Mouse (Mus musculus) neural tube, embryonic 11.5 days (tissue): ENCODE measurements at regions not wholly inside any gene's neighbourhood (a gene's known extent, or its start where the extent isn't known, plus 50 kb on each side); places are given as distances from the start of the nearest gene placed in this dataset.

ENCODE experiments used
- ATAC-seq: fragments of 200-750 bp; cut with Nextera tagmentation; 2 replicates; pipeline ENCODE4 v1.8.0; 2017; ENCODE audit warnings: moderate number of reproducible peaks, mild to moderate bottlenecking, moderate TSS enrichment, moderate library complexity; ENCODE audit not compliant: insufficient read depth, low FRiP score, low TSS enrichment
- DNase-seq: peaks from one replicate; pipeline ENCODE4 v3.0.0-alpha.2; 2015; ENCODE audit warnings: low spot score
- H3K27ac ChIP-seq: fragments of 300-500 bp; sonication (generic); 2 replicates; pipeline ENCODE4 v1.5.1; 2014; ENCODE audit warnings: low read depth, mild to moderate bottlenecking, low read length
- H3K27me3 ChIP-seq: fragments of 300-500 bp; sonication (generic); 2 replicates; pipeline ENCODE4 v1.6.1; 2014; ENCODE audit warnings: mild to moderate bottlenecking, low read length, mixed read lengths; ENCODE audit not compliant: control insufficient read depth, insufficient read depth
- H3K36me3 ChIP-seq: fragments of 300-500 bp; sonication (generic); 2 replicates; pipeline ENCODE4 v1.6.1; 2014; ENCODE audit warnings: mild to moderate bottlenecking, low read length, moderate library complexity, mixed read lengths; ENCODE audit not compliant: control insufficient read depth, insufficient read depth
- H3K4me1 ChIP-seq: fragments of 300-500 bp; sonication (generic); 2 replicates; pipeline ENCODE4 v1.6.1; 2014; ENCODE audit warnings: low read length, mixed read lengths; ENCODE audit not compliant: control insufficient read depth, insufficient read depth
- H3K4me2 ChIP-seq: fragments of 300-500 bp; sonication (generic); 2 replicates; pipeline ENCODE4 v1.6.1; 2014; ENCODE audit warnings: low read depth, mild to moderate bottlenecking, moderate library complexity
- H3K4me3 ChIP-seq: fragments of 300-500 bp; sonication (generic); 2 replicates; pipeline ENCODE4 v1.5.1; 2014; ENCODE audit warnings: low read depth, low read length
- H3K9ac ChIP-seq: fragments of 300-500 bp; sonication (generic); 2 replicates; pipeline ENCODE4 v1.6.1; 2014; ENCODE audit warnings: mild to moderate bottlenecking, low read length
- H3K9me3 ChIP-seq: fragments of 300-500 bp; sonication (generic); 2 replicates; pipeline ENCODE4 v1.6.1; 2016; ENCODE audit warnings: low read length; ENCODE audit not compliant: control insufficient read depth
- WGBS: fragments of 180-500 bp; shearing (Covaris S2); extraction: QIAGEN DNeasy Blood & Tissue Kit; methylation state at CpG from one replicate; pipeline ENCODE4 v1.1.7; 2014; 5-methylcytosine and 5-hydroxymethylcytosine counted together

DNA sequence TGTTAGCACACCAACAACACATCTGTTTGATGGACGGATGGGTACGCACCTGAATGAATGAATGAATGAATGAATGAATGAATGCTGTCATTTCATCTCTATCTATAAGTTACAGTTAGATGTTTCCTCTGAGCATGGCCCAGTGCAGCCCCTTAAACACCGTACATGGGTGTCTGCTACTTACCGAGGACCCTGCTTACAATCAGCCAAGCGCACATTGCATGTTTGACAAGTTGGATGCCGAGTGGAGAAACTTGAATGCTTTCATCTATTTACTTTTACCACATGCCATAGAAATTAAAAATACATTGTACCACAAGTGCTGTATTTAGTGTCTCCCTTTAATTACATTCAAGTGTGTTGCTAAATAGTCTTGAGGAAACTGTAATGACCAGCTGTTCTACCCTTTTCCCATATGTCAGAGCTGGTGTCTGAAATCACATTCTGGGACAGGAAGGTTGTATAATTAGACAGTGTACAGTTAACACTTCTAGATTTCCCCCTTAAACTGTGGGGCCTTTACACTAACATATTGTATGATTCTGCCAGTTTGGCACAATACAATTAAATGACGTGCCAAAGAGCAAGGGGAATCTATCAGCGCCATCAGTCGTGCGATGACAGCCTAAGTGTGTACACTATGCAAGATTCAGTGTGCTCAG is 127.3 kb upstream of the Prox1 start:
- H3K36me3 ChIP-seq = no peaks in the 10 kb centered on the region
- H3K27ac ChIP-seq = no peak overlapping the region
- H3K4me2 ChIP-seq = no peak overlapping the region
- no peaks in the 10 kb centered on the region for H3K27me3 ChIP-seq
- H3K4me3 ChIP-seq = no peak overlapping the region
- no peaks in the 10 kb centered on the region for H3K4me1 ChIP-seq
- H3K9ac ChIP-seq = no peak overlapping the region
- no peak for DNase-seq
- 92% methylated on average over 10 of the region's 10 CpGs for WGBS
- H3K9me3 ChIP-seq = no peaks in the 10 kb centered on the region
- no peak for ATAC-seq

DNA sequence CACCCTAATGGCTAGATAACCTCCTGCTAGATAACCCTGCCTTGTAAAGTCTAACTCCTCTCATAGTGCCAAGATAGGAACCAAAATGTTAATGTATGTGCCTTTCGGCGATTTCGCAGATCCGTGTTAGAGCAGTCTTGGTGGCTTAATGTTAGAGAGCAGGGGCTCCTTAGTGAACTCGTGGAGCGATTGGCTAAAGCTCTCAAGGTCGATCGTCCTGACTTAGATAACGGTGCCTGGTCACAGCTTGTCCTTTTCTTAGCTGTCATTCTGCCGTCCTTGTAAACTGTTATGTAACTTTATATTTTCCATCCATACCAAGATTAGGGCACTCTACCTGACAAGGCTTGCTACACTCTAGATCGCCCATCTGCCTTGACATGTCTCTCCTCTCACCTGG is 119.5 kb upstream of the Prox1 start:
- ATAC-seq (no peak), DNase-seq (no peak)
- Histone ChIP-seq H3K4me2 (no peak overlapping the region), H3K9me3 (no peaks in the 10 kb centered on the region), H3K27me3 (no peaks in the 10 kb centered on the region), H3K4me1 (no peaks in the 10 kb centered on the region), H3K27ac (no peak overlapping the region), H3K36me3 (no peaks in the 10 kb centered on the region), H3K4me3 (no peak overlapping the region), H3K9ac (no peak overlapping the region)
- whole genome bisulfite sequencing = 94% methylated on average over 11 of the region's 11 CpGs

DNA sequence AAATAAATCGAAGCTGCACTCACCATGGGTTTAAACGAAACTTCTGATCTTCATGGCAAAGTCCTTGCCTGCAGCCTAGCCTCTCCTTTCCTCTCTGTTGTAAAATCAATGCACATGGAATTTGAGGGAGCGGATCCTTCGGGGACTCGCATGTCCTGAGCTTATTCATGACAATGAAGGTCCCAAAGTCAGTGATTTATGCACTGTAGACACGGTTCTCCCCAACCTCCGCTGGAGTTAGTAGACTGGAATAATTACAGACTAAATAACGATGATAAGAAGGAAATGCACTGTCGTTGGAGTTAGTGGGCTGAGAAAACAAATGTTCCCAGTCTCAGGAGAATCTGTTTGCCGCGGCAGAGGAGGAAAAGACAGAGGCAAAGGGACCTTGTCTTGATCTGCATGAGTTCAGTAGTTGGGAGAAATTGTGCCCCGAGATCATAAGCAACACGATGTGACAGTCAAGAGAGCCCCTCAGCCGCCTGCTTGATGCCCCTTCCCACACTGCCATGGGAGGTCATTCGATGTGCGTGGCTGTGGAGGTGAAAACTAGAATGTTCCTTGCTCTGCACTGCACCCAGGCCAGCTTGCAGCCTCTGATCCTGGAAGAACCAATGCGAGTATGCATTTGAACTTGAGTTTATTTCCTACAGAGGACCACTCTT is 116.1 kb upstream of the Prox1 start:
- Histone ChIP-seq H3K4me2 (no peak overlapping the region), H3K4me1 (no peaks in the 10 kb centered on the region), H3K27ac (no peak overlapping the region), H3K4me3 (no peak overlapping the region), H3K36me3 (no peaks in the 10 kb centered on the region), H3K9me3 (no peaks in the 10 kb centered on the region), H3K9ac (no peak overlapping the region), H3K27me3 (no peaks in the 10 kb centered on the region)
- DNase-seq (no peak), ATAC-seq (no peak)
- WGBS = 67% methylated on average over 17 of the region's 17 CpGs

DNA sequence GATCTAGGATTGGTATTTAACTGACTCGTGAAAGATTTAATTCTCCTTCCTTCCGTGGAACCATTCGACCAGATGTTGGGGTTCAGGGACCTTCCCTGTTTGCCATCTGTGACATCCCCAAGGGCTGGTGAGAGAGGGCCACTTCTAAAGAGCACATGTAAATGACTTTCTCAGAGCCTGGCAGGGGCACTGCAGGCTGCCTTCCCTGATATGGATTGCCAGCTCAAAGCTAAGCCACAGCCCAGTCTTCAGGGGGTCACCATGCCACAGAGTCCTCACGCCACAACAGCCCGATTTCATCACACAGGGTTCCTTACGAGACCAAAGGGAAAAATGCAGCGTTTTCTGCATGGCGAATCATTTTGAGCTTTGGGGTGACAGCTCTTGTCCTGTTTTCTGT is 115.1 kb upstream of the Prox1 start:
- no peak overlapping the region for H3K4me3 ChIP-seq
- no peak for DNase-seq
- no peaks in the 10 kb centered on the region for H3K27me3 ChIP-seq
- no peaks in the 10 kb centered on the region for H3K9me3 ChIP-seq
- no peak for ATAC-seq
- no peaks in the 10 kb centered on the region for H3K4me1 ChIP-seq
- no peak overlapping the region for H3K9ac ChIP-seq
- WGBS = 78% methylated on average over 8 of the region's 8 CpGs
- no peak overlapping the region for H3K4me2 ChIP-seq
- H3K27ac ChIP-seq = no peak overlapping the region
- no peaks in the 10 kb centered on the region for H3K36me3 ChIP-seq

DNA sequence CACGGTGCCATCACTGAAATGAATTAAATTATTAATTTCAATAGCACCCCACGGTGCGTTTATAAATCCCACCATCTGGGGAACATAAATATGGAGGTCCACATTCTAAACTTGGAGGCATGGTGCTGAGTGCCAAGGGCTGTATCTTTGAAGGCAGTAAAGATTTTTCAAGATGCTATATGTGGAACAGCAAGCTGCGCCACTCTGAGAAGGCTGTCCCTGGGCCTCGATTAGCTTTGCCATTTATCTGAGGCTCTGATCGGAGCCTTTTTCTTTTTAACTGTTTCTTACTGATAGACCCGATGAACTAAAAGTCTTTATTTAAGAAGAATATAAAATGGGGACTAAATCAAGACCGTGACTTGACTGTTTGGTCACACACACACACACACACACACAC is 114.5 kb upstream of the Prox1 start:
- Histone ChIP-seq H3K4me1 (no peaks in the 10 kb centered on the region), H3K4me2 (no peak overlapping the region)
- no peak for ATAC-seq

DNA sequence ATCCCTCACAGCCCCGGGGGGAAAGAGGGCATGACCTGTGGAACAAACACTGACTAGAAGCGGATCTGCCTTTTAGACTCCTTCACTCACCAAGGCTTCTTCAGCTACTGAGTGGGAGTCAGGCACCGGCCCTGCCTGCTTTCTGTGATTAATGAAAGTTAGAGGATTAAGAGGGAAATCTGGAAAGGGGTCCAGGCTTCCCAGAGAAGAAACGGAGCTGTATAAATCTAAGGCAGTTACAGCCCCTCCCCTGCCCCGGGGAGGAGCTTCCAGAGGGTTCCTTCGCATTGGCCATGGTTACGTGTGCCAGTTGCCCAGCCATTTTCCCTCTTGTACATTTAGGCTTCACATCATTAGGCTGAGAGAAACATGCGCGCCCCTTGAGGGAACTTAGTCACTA is 113.6 kb upstream of the Prox1 start:
- WGBS = 79% methylated on average over 9 of the region's 9 CpGs
- no peaks in the 10 kb centered on the region for H3K36me3 ChIP-seq
- H3K9ac ChIP-seq = no peak overlapping the region
- DNase-seq (no peak), ATAC-seq (no peak)
- no peak overlapping the region for H3K27ac ChIP-seq
- H3K9me3 ChIP-seq = no peaks in the 10 kb centered on the region
- no peaks in the 10 kb centered on the region for H3K27me3 ChIP-seq
- no peak overlapping the region for H3K4me2 ChIP-seq
- no peak overlapping the region for H3K4me3 ChIP-seq
- no peaks in the 10 kb centered on the region for H3K4me1 ChIP-seq

More for the DNA sequence above, 114.5 kb upstream of the Prox1 start:
- Histone ChIP-seq H3K9me3 (no peaks in the 10 kb centered on the region), H3K9ac (no peak overlapping the region), H3K27me3 (no peaks in the 10 kb centered on the region), H3K27ac (no peak overlapping the region), H3K4me3 (no peak overlapping the region), H3K36me3 (no peaks in the 10 kb centered on the region)
- 87% methylated on average over 8 of the region's 8 CpGs for WGBS
- no peak for DNase-seq

DNA sequence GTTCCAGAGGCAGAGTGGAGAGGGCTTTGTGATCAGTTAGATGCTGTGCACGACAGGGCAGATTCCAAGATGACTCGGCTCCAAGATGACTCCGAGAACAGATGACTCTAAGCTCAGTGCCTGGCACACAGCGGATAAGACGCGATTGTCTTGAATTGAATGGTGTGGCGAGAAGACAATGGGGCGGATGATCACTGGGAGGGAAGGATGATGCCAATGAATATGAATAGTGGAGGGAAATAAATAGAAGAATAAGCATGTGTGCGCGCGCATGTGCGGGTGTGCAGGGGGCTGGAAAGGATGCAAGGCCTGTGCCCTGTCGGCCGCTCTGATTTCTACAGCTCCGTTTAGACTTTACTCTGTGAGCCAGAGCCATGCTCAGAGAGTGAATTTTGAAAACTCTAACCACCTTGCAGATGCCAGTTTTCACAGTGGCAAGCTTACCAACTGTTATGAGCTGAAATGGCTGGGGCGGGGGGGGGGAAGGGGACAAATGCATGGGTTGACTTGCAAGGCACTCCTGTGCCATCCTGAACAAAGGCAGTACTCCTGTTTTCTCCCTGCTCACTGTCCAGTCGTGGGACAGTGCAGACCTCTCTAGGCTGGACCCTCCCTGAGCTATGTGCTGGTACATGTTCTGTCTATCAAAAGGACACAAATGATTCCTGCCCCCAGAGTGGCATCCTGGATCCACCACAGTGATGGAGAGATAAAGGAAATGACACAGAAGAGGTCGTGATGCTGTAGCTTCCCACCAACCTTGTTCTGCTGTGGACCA is 109.8 kb upstream of the Prox1 start:
- WGBS = 85% methylated on average over 18 of the region's 18 CpGs
- no peaks in the 10 kb centered on the region for H3K36me3 ChIP-seq
- no peaks in the 10 kb centered on the region for H3K4me1 ChIP-seq
- no peak overlapping the region for H3K4me3 ChIP-seq
- DNase-seq (no peak), ATAC-seq (no peak)
- H3K9me3 ChIP-seq = no peaks in the 10 kb centered on the region
- no peaks in the 10 kb centered on the region for H3K27me3 ChIP-seq
- no peak overlapping the region for H3K9ac ChIP-seq
- H3K4me2 ChIP-seq = no peak overlapping the region
- H3K27ac ChIP-seq = no peak overlapping the region

DNA sequence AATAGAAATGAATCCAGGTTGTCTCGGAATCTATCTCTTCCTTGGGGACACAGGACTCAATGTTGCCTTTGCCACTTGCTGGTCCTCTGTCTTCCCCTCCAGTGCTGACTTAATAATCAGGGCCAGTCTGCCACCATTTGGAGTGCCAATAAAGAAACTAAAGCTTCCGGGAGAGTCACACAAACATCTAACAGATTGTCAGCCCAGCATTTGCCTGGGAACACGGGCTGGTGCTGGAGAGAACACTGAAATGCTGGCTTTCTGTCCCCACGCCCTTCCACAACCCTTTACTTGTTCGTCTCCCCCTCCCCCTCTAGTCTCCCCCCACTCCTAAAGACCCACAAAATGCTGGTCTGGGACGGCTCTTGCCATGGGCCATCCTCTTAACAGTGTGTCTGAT is 104.4 kb upstream of the Prox1 start:
- Histone ChIP-seq H3K27ac (no peak overlapping the region), H3K9me3 (no peaks in the 10 kb centered on the region), H3K9ac (no peak overlapping the region), H3K4me2 (no peak overlapping the region), H3K36me3 (no peaks in the 10 kb centered on the region), H3K27me3 (no peaks in the 10 kb centered on the region), H3K4me3 (no peak overlapping the region), H3K4me1 (no peaks in the 10 kb centered on the region)
- no peak for ATAC-seq
- DNase-seq = no peak
- 67% methylated on average over 6 of the region's 6 CpGs for WGBS
